Mouse (Mus musculus) liver, embryonic 14.5 days (tissue): Measurements from ENCODE around the gene Olfr414.

Experiments used
- CTCF ChIP-seq: IDR thresholded peaks from 2 replicates; pipeline ENCODE4 v1.5.1; 2016; ENCODE audit warnings: antibody characterized with exemption, low read depth, control low read depth
- EP300 ChIP-seq: IDR thresholded peaks from 2 replicates; pipeline ENCODE4 v1.6.1; 2016; ENCODE audit warnings: antibody characterized with exemption, low read depth

GRCm38 (mm10) chr1:174423764-174424163 lies at the start of gene Olfr414:
- no peak for TF ChIP-seq CTCF
- TF ChIP-seq EP300: no peak
